Mouse (Mus musculus): ENCODE measurements around the gene Ndel1. TPM values are rescaled to one million over a fixed set of nuclear protein-coding genes. Genes with fewer than 3 reads are reported as not detected.

Gene Ndel1
- total and polyA plus RNA-seq, 3 experiments: 31.1 to 46.9 (median 35.2) TPM

- dilution Hi-C loops (cut with MboI; ENCODE audit: extremely low pct_ligation_motif_present, extremely low pct_unique_long_range_greater_than_20kb, low sequenced_read_pairs) (no loop called here), in situ Hi-C loops (cut with MboI; ENCODE audit: low pct_ligation_motif_present, low pct_unique_long_range_greater_than_20kb, low sequenced_read_pairs) (no loop called here)
- no peaks in the 10 kb centered on the region for H3K27me3 ChIP-seq (replicated peaks)
- no peak overlapping the region for H3K27ac ChIP-seq (ENCODE audit: insufficient read depth, low read depth)
- H3K9me3 ChIP-seq (replicated peaks; ENCODE audit: low read length): no peaks in the 10 kb centered on the region
- H3K36me3 ChIP-seq (replicated peaks in 1 of 2; ENCODE audit: control insufficient read depth in 1 of 2, insufficient read depth in 1 of 2, low read length in 1 of 2): peaks cover 52 to 84% of the 10 kb centered on the region in 2 experiments
- H3K79me2 ChIP-seq (replicated peaks; ENCODE audit: control insufficient read depth, extremely low read depth, insufficient read depth, poor library complexity, severe bottlenecking): no peaks in the 10 kb centered on the region
- no peak overlapping the region for H3K4me2 ChIP-seq (ENCODE audit: insufficient read depth, low read depth, poor library complexity, severe bottlenecking)
- no peak for TF ChIP-seq USF1 (IDR thresholded peaks at IDR 0.05; ENCODE audit: low read depth, low read length)
- TF ChIP-seq MAFK (IDR thresholded peaks at IDR 0.05; ENCODE audit: insufficient replicate concordance, low read length): no peak
- TF ChIP-seq TCF12 (IDR thresholded peaks at IDR 0.05; ENCODE audit: low read depth, low read length): no peak
- TF ChIP-seq ZC3H11A (IDR thresholded peaks at IDR 0.05; ENCODE audit: low read depth, low read length): no peak
- no peak for TF ChIP-seq BHLHE40 (IDR thresholded peaks at IDR 0.05; ENCODE audit: low read depth, low read length)
- no peak for TF ChIP-seq MXI1 (IDR thresholded peaks at IDR 0.05; ENCODE audit: low read depth, low read length)
- no peak for TF ChIP-seq POLR2AphosphoS2 (IDR thresholded peaks at IDR 0.05; ENCODE audit: low read depth, low read length)
- no peak for TF ChIP-seq CHD2 (IDR thresholded peaks at IDR 0.05; ENCODE audit: low read length)
- no peak for TF ChIP-seq ETS1 (conservative IDR thresholded peaks at IDR 0.05; ENCODE audit: low read depth, low read length)
- no peak for TF ChIP-seq UBTF (IDR thresholded peaks at IDR 0.05; ENCODE audit: low read depth, low read length)
- no peak for TF ChIP-seq ZMIZ1 (IDR thresholded peaks at IDR 0.05; ENCODE audit: low read depth, low read length)
- TF ChIP-seq MYC (IDR thresholded peaks at IDR 0.05; ENCODE audit: low read depth, low read length): no peak
- TF ChIP-seq ZKSCAN1 (IDR thresholded peaks at IDR 0.05; ENCODE audit: borderline replicate concordance, low read depth, low read length): no peak
- TF ChIP-seq MAZ (IDR thresholded peaks at IDR 0.05; ENCODE audit: low read depth, low read length): no peak
- TF ChIP-seq PAX5 (IDR thresholded peaks at IDR 0.05; ENCODE audit: low read length): no peak
- TF ChIP-seq IRF4 (IDR thresholded peaks at IDR 0.05; ENCODE audit: low read depth, low read length): no peak
- no peak for TF ChIP-seq ELF1 (IDR thresholded peaks at IDR 0.05; ENCODE audit: low read depth, low read length)
- TF ChIP-seq NRF1 (IDR thresholded peaks at IDR 0.05; ENCODE audit: low read depth, low read length): no peak
- H3K4me3 ChIP-seq (replicated peaks in 1 of 3; ENCODE audit: low read depth in 2 of 3, low read length in 2 of 3, poor library complexity in 1 of 3): no peak overlapping the region
- H3K4me1 ChIP-seq (ENCODE audit: control insufficient read depth in 1 of 2, insufficient read depth in 2 of 2): peaks cover 0 to 7% of the 10 kb centered on the region in 2 experiments; a peak in 2 of 4 replicates
- H3K9ac ChIP-seq (ENCODE audit: insufficient read depth, low read depth): no peak overlapping the region
- no peak for DNase-seq (ENCODE audit: extremely low read depth)
These were observed 44.9 kb downstream of the Ndel1 start for GRCm38 (mm10) chr11:68826735-68827134.

- H3K9ac ChIP-seq (ENCODE audit: insufficient read depth, low read depth): no peak overlapping the region
- no peak overlapping the region for H3K4me2 ChIP-seq (ENCODE audit: insufficient read depth, low read depth, poor library complexity, severe bottlenecking)
- no peaks in the 10 kb centered on the region for H3K27me3 ChIP-seq (replicated peaks)
- H3K4me1 ChIP-seq (ENCODE audit: control insufficient read depth in 1 of 2, insufficient read depth in 2 of 2): peaks cover 0 to 7% of the 10 kb centered on the region in 2 experiments; a peak in 2 of 4 replicates
- dilution Hi-C loops (cut with MboI; ENCODE audit: extremely low pct_ligation_motif_present, extremely low pct_unique_long_range_greater_than_20kb, low sequenced_read_pairs) (no loop called here), in situ Hi-C loops (cut with MboI; ENCODE audit: low pct_ligation_motif_present, low pct_unique_long_range_greater_than_20kb, low sequenced_read_pairs) (no loop called here)
- no peak for TF ChIP-seq ZC3H11A (IDR thresholded peaks at IDR 0.05; ENCODE audit: low read depth, low read length)
- TF ChIP-seq POLR2AphosphoS2 (IDR thresholded peaks at IDR 0.05; ENCODE audit: low read depth, low read length): no peak
- no peak for TF ChIP-seq JUN (IDR thresholded peaks at IDR 0.05; ENCODE audit: insufficient read depth, low read depth, low read length)
- TF ChIP-seq USF2 (conservative IDR thresholded peaks at IDR 0.05; ENCODE audit: low read depth, low read length): no peak
- TF ChIP-seq ELF1 (IDR thresholded peaks at IDR 0.05; ENCODE audit: low read depth, low read length): no peak
- no peak for TF ChIP-seq ZNF384 (IDR thresholded peaks at IDR 0.05; ENCODE audit: low read depth, low read length)
- no peak for TF ChIP-seq SMC3 (IDR thresholded peaks at IDR 0.05; ENCODE audit: low read depth, low read length)
- TF ChIP-seq TBP (conservative IDR thresholded peaks at IDR 0.05; ENCODE audit: low read depth, low read length): no peak
- TF ChIP-seq ZMIZ1 (IDR thresholded peaks at IDR 0.05; ENCODE audit: low read depth, low read length): no peak
- TF ChIP-seq E2F4 (IDR thresholded peaks at IDR 0.05; ENCODE audit: insufficient replicate concordance, low read depth, low read length): no peak
- TF ChIP-seq HCFC1 (IDR thresholded peaks at IDR 0.05; ENCODE audit: low read depth, low read length): no peak
- TF ChIP-seq MEF2A (IDR thresholded peaks at IDR 0.05; ENCODE audit: borderline replicate concordance, low read depth, low read length): no peak
- TF ChIP-seq USF1 (IDR thresholded peaks at IDR 0.05; ENCODE audit: low read depth, low read length): no peak
- TF ChIP-seq TCF12 (IDR thresholded peaks at IDR 0.05; ENCODE audit: low read depth, low read length): no peak
- no peak for TF ChIP-seq CTCF (conservative IDR thresholded peaks at IDR 0.05 in 1 of 2, IDR thresholded peaks at IDR 0.05 in 1 of 2; ENCODE audit: low read depth in 2 of 2, low read length in 2 of 2)
- TF ChIP-seq JUND (conservative IDR thresholded peaks at IDR 0.05; ENCODE audit: low read depth, low read length): no peak
- no peaks in the 10 kb centered on the region for H3K9me3 ChIP-seq (replicated peaks; ENCODE audit: low read length)
- H3K36me3 ChIP-seq (replicated peaks in 1 of 2; ENCODE audit: control insufficient read depth in 1 of 2, insufficient read depth in 1 of 2, low read length in 1 of 2): peaks cover 35 to 90% of the 10 kb centered on the region in 2 experiments
- no peak overlapping the region for H3K27ac ChIP-seq (ENCODE audit: insufficient read depth, low read depth)
- DNase-seq (ENCODE audit: extremely low read depth): no peak
- H3K79me2 ChIP-seq (replicated peaks; ENCODE audit: control insufficient read depth, extremely low read depth, insufficient read depth, poor library complexity, severe bottlenecking): no peaks in the 10 kb centered on the region
- no peak overlapping the region for H3K4me3 ChIP-seq (replicated peaks in 1 of 3; ENCODE audit: low read depth in 2 of 3, low read length in 2 of 3, poor library complexity in 1 of 3)
These were observed 49.3 kb downstream of the Ndel1 start for GRCm38 (mm10) chr11:68822326-68822725.
